Mouse (Mus musculus) hindbrain, embryonic 14.5 days (tissue): ENCODE measurements around the gene 3830406C13Rik. TPM values are rescaled to one million over a fixed set of nuclear protein-coding genes. Genes with fewer than 3 reads are reported as not detected.

Source experiments
- ATAC-seq: fragments of 200-750 bp; cut with Nextera tagmentation; 2 replicates; pipeline ENCODE4 v1.8.0; 2017; ENCODE audit warnings: moderate number of reproducible peaks, mild to moderate bottlenecking, moderate TSS enrichment, moderate library complexity; ENCODE audit not compliant: low FRiP score
- DNase-seq: peaks from one replicate; pipeline ENCODE4 v3.0.0-alpha.2; 2015; ENCODE audit warnings: low spot score
- H3K27ac ChIP-seq: fragments of 300-500 bp; sonication (generic); 2 replicates; pipeline ENCODE4 v1.5.1; 2014; ENCODE audit warnings: mild to moderate bottlenecking, moderate library complexity
- H3K27me3 ChIP-seq: fragments of 300-500 bp; sonication (generic); 2 replicates; pipeline ENCODE4 v1.6.1; 2014; ENCODE audit warnings: mild to moderate bottlenecking, low read length, mixed read lengths; ENCODE audit not compliant: control insufficient read depth, insufficient read depth
- H3K36me3 ChIP-seq: fragments of 300-500 bp; sonication (generic); replicated peaks from 2 replicates; pipeline ENCODE4 v1.6.1; 2014; ENCODE audit not compliant: control insufficient read depth, insufficient read depth
- H3K4me1 ChIP-seq: fragments of 300-500 bp; sonication (generic); replicated peaks from 2 replicates; pipeline ENCODE4 v1.6.1; 2014; ENCODE audit warnings: antibody characterized with exemption, low read length, mixed read lengths; ENCODE audit not compliant: control insufficient read depth, insufficient read depth
- H3K4me2 ChIP-seq: fragments of 300-500 bp; sonication (generic); replicated peaks from 2 replicates; pipeline ENCODE4 v1.6.1; 2014; ENCODE audit warnings: mild to moderate bottlenecking, moderate library complexity
- H3K4me3 ChIP-seq: fragments of 300-500 bp; sonication (generic); replicated peaks from 2 replicates; pipeline ENCODE4 v1.5.1; 2014; ENCODE audit warnings: mild to moderate bottlenecking, low read length
- H3K9ac ChIP-seq: fragments of 300-500 bp; sonication (generic); 2 replicates; pipeline ENCODE4 v1.6.1; 2014
- H3K9me3 ChIP-seq: fragments of 300-500 bp; sonication (generic); 2 replicates; pipeline ENCODE4 v1.6.1; 2016; ENCODE audit warnings: low read length; ENCODE audit not compliant: control insufficient read depth
- WGBS: fragments of 180-500 bp; shearing (Covaris S2); extraction: QIAGEN DNeasy Blood & Tissue Kit; methylation state at CpG from one replicate; pipeline ENCODE4 v1.1.7; 2014; 5-methylcytosine and 5-hydroxymethylcytosine counted together
- polyA plus RNA-seq: library from polyadenylated mRNA; unstranded; fragments of >200 nt; fragmentation: Nextera tagmentation; extraction: Ambion mirVana; gene quantifications from 2 replicates; pipeline ENCODE4 v1.2.1, GENCODE M21; 2014

Gene 3830406C13Rik
- polyA plus RNA-seq, 1 experiment from 2014 or later, result 38.5 TPM

DNA sequence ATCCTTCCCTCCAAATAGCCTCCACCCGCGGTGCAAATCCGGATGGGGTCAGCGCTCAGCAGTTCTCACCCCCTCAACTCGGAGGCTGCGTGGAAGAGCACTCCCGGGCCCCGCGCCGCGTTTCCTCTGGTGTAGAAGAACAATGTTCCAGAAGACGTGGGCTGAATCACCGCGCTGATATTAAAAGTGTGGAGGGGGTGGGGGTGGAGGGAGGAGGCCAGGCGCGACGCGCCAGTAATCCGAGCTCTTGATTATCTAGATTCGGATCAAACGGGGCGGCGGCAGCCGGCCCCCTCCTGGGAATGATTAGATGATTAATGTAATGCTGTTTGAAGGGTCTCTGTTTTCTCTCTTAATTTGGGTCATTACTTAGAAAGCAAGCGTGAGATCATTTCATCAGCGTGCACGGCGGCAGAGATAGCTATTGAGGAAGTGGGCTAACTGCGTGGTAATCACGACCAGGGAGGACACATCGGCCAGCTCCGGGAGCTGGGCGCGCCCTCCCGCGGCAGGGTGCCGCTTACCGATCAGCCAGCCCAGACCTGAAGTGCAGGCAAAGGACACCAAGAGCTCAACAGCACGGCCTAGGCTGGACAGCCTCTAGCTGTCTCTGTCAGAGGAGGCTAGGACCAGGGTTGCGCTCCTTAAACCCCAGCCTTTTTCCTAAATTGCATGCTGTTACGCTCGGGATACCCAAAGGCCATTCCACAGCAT, 57.3 kb downstream of the 3830406C13Rik start:
- under 1% methylated on average over 42 of the region's 42 CpGs for WGBS
- Histone ChIP-seq H3K4me2 (no peak overlapping the region), H3K4me1 (no peaks in the 10 kb centered on the region), H3K4me3 (no peak overlapping the region), H3K9me3 (no peaks in the 10 kb centered on the region), H3K36me3 (no peaks in the 10 kb centered on the region), H3K9ac (no peak overlapping the region), H3K27ac (no peak overlapping the region), H3K27me3 (peaks cover 96% of the 10 kb centered on the region)
- ATAC-seq, result no peak
- no peak for DNase-seq

DNA sequence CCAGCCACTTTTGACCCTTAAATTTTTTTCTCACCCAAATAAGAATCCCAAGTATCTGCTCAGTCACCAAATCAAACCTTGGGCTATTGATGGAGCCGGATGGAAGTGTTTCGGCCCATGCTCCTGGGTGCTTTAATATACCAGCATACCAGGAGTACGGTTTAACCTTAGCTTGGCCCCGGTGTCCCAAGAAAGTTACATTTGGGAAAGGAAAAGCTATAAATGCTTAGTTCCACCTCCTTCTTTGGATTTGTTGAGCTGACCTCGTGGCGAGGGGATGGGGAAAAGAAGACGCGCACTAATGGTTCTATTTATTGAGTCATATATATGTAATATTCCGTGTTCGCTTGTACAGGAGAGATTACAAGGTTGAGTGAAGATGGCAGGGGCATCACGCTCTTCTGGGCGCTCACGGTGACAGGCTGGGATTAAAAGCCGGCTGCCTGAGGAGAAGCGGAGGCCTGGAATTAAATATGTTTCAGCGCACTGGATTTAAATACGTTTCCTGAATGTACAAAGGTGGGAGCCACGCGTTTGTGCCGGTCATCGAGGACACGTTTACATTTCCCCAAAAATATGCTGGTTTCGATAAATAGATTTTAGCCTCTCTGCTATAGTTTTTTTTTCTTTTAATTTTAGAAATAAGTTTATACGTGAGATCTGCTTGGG, 58.0 kb downstream of the 3830406C13Rik start:
- Histone ChIP-seq H3K27me3 (peaks cover 96% of the 10 kb centered on the region), H3K4me2 (no peak overlapping the region), H3K4me3 (no peak overlapping the region), H3K27ac (no peak overlapping the region), H3K9me3 (no peaks in the 10 kb centered on the region), H3K4me1 (no peaks in the 10 kb centered on the region), H3K36me3 (no peaks in the 10 kb centered on the region), H3K9ac (no peak overlapping the region)
- WGBS, result 3% methylated on average over 24 of the region's 24 CpGs
- no peak for DNase-seq
- no peak for ATAC-seq

DNA sequence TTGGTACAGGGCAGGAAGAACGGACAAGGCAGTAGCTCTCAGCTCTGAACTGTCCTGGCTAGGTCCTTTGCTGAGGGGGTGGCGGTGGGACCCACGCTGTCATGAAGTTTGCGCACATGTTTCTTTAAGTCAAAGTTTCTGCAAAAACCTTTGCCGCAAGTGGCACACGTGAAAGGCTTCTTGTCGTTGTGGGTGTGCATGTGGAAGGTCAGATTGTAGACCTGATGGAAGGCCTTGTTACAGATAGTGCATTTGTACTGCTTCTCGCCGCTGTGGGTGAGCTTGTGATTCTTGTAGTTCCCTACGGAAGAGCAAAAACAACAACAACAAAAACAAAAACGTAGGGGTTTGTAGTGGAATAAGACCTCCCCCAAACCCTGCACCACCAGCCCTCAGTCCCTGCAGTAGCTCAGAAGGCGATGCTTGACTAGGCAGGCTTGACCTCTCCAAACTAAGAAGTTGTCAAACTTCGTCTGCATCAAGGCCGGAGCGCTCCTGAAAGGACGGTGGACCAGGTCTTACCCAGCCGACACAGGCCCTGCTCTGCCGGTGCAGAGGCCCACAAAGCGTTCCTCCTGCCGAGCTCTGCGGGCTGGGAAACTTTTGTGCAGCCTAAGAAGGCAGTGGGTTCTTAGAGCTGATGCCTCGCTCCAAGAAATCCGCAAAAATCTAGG, 58.6 kb downstream of the 3830406C13Rik start:
- no peak overlapping the region for H3K27ac ChIP-seq
- WGBS, result 1% methylated on average over 23 of the region's 23 CpGs
- no peaks in the 10 kb centered on the region for H3K4me1 ChIP-seq
- H3K9me3 ChIP-seq, result no peaks in the 10 kb centered on the region
- no peak overlapping the region for H3K4me2 ChIP-seq
- H3K27me3 ChIP-seq, result peaks cover 96% of the 10 kb centered on the region
- no peak for ATAC-seq
- H3K4me3 ChIP-seq, result no peak overlapping the region
- H3K36me3 ChIP-seq, result no peaks in the 10 kb centered on the region
- no peak for DNase-seq
- H3K9ac ChIP-seq, result no peak overlapping the region

DNA sequence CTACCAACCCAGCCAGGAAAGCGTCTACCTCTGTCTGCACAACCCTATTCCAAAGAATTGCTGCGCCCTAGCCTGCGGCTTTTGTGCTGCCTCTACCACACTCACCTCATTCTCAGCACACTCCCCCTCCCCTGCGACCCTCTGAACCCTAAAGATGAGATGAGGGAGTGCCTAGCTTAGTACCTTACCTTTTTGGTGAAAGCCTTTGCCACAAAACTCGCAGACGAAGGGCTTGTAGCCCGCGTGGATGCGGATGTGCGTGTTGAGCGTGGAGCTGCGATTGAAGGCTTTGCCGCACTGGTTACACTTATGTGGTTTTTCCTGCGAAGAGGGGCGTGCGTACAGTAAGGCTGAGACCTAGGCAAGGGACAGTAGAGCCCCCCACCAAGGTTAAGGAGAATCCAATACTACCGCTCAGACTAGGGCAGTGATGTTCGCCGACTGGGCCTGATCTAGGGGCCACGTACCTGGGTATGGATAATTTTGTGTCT, 59.5 kb downstream of the 3830406C13Rik start:
- Histone ChIP-seq H3K9me3 (no peaks in the 10 kb centered on the region), H3K9ac (no peak overlapping the region), H3K27me3 (peaks cover 96% of the 10 kb centered on the region), H3K36me3 (no peaks in the 10 kb centered on the region), H3K4me1 (no peaks in the 10 kb centered on the region), H3K27ac (no peak overlapping the region), H3K4me3 (no peak overlapping the region), H3K4me2 (no peak overlapping the region)
- 1% methylated on average over 20 of the region's 20 CpGs for WGBS
- no peak for ATAC-seq
- no peak for DNase-seq

DNA sequence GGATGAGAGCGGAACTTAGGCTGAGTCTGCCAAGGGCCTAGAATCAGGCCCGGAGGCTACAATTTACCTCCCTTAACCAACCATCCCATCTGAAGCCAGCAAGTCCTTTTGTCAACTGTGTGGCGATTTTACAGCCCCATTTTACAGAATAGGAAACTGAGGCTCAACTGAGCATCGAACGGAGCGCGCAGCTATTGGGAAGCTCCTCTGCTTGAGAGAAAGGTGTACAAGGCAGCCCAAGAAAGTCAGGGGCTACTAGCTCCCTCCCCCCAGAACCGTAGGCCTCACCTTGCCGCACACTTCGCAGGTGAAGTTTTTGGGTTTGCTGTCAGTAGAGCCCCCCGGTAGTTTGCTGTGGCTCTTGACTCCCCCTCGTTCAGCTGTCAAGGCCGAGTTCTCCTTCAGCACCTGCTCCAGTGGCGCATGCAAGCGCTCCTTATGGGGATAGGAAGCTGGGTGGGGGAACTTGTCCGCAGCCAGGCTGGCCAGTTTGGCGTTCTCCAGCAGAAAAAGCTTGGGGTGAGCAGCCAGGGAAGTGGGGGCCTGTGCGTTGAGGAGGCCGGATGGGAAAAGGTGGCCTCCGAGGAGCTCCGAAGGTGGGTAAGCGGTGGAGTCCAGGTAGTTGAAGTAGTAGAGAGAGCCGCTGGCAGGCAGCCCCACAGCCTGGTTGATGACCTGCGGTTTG, 60.2 kb downstream of the 3830406C13Rik start:
- peaks cover 97% of the 10 kb centered on the region for H3K27me3 ChIP-seq
- no peak overlapping the region for H3K4me2 ChIP-seq
- WGBS, result 2% methylated on average over 24 of the region's 24 CpGs
- H3K9me3 ChIP-seq, result no peaks in the 10 kb centered on the region
- no peak overlapping the region for H3K9ac ChIP-seq
- no peaks in the 10 kb centered on the region for H3K4me1 ChIP-seq
- no peak overlapping the region for H3K4me3 ChIP-seq
- H3K27ac ChIP-seq, result no peak overlapping the region
- H3K36me3 ChIP-seq, result no peaks in the 10 kb centered on the region
- DNase-seq, result no peak
- no peak for ATAC-seq

DNA sequence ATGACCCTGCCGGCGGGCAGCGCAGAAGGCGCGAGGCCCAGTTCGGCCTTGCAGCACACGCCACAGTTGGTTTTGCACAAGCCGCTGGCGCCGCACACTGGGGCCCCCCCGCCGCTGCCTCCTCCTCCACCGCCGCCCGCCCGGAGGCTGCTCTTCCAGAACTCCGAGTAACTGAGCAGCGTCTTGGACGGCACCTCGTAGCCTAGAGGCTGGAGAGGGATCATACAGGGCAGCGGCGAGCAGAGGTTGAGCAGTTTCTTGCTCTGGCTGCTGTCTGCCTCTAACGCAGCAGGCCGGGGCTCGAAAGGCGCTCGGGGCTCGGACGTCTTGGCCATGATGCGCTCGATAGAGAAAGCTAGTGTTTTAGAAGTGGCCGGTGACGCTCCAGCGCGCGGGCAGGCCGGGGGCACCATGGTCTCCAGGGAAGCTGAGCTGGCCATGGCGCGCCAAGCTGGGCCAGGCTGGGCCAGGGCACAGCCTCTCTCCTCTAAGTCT, 60.8 kb downstream of the 3830406C13Rik start:
- under 1% methylated on average over 35 of the region's 39 CpGs for WGBS
- peaks cover 97% of the 10 kb centered on the region for H3K27me3 ChIP-seq
- H3K4me2 ChIP-seq, result no peak overlapping the region
- ATAC-seq, result no peak
- DNase-seq, result no peak
- H3K27ac ChIP-seq, result no peak overlapping the region
- H3K9me3 ChIP-seq, result no peaks in the 10 kb centered on the region
- H3K9ac ChIP-seq, result no peak overlapping the region
- H3K36me3 ChIP-seq, result no peaks in the 10 kb centered on the region
- no peak overlapping the region for H3K4me3 ChIP-seq
- H3K4me1 ChIP-seq, result no peaks in the 10 kb centered on the region

DNA sequence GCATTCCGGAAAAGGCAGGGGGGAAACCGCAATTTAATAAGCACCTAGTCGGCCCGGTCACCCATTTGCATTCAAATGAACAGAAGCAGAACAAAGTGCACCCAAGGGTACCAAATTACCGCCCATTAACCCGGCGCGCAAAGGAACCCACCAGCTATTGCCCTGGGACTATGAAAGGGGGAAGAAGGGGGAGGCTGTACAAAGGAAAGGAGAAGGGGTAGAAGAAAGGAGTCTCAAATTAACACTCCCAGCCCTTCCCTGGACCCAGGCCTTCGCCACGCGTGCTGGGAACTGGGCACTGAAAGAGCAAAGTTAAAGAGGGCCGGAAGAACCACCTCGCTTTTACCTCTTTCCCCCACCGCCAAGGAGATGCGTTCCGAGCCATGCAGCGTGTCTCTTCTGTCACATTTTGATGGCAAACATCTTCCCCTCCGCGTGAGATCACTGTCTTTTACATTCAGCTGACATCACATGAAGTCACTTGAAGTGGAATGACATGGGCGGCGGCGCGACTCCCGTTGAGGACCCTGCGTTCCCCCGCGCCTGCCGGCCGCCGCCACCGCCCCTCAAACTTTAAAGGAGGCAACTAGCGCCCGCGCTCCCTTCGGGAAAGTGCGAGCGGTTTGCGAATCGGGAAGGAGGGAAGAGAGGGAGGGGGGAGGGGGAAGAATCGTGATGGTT, 61.4 kb downstream of the 3830406C13Rik start:
- H3K4me3 ChIP-seq, result no peak overlapping the region
- no peak overlapping the region for H3K9ac ChIP-seq
- under 1% methylated on average over 40 of the region's 40 CpGs for WGBS
- H3K27ac ChIP-seq, result no peak overlapping the region
- H3K36me3 ChIP-seq, result no peaks in the 10 kb centered on the region
- ATAC-seq (no peak), DNase-seq (no peak)
- H3K4me1 ChIP-seq, result no peaks in the 10 kb centered on the region
- H3K4me2 ChIP-seq, result no peak overlapping the region
- H3K27me3 ChIP-seq, result peaks cover 96% of the 10 kb centered on the region
- H3K9me3 ChIP-seq, result no peaks in the 10 kb centered on the region

DNA sequence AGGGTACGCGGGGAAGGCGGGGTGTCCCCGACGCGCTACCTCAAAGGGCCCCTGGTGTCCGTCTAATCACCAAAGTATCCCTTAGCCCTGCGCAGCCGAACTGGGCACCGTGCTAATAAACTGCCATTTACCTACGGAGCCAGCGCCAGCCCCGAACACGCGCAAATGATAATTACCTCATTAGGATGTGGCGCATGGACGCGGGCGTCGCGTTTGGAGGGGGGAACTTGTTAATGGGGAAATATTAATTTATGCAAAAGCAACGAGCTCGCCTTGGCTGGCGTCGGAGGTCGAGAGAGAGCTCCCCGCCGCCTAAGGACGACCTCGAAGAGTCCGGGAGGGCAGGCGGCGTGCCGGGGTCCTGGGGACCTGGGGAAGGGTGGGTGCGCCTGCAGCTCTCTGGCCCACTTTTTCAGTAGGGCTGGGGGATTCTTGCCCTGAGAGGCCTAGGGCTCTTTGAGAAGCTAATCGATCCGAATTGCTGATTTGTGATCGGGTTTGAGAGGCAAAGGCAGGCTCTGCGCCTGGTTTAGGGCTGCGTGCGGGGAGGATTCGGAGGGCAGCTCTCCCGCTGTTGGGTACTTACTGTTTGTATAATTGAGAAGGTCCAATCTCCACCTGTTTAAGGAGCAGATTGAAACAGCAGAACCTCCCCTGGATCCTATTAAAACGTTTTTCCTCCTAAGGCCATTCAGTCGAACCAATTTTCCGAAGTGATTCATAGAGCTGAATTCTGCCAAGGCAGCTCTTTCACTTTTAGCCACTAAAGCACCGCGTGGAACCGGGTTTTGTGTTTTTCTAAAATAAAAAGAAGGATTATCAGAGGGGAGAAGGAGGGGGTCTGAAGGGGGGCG, 62.3 kb downstream of the 3830406C13Rik start:
- H3K27me3 ChIP-seq, result peaks cover 97% of the 10 kb centered on the region
- under 1% methylated on average over 50 of the region's 50 CpGs for WGBS
- H3K9me3 ChIP-seq, result no peaks in the 10 kb centered on the region
- H3K36me3 ChIP-seq, result no peaks in the 10 kb centered on the region
- DNase-seq (no peak), ATAC-seq (no peak)
- no peak overlapping the region for H3K27ac ChIP-seq
- H3K4me1 ChIP-seq, result no peaks in the 10 kb centered on the region
- no peak overlapping the region for H3K4me2 ChIP-seq
- no peak overlapping the region for H3K9ac ChIP-seq
- H3K4me3 ChIP-seq, result no peak overlapping the region
